Mouse (Mus musculus) limb, embryonic 14.5 days (tissue): Measurements from ENCODE around the gene Trpd52l3. TPM values are rescaled to one million over a fixed set of nuclear protein-coding genes. Genes with fewer than 3 reads are reported as not detected.

Experiments used
- ATAC-seq: fragments of 200-750 bp; cut with Nextera tagmentation; 2 replicates; pipeline ENCODE4 v1.8.0; 2017; ENCODE audit warnings: low read depth, moderate number of reproducible peaks, moderate TSS enrichment; ENCODE audit not compliant: low FRiP score
- DNase-seq: peaks from one replicate; pipeline ENCODE4 v3.0.0-alpha.2; 2015; ENCODE audit warnings: low spot score
- H3K27ac ChIP-seq: fragments of 300-500 bp; sonication (generic); replicated peaks from 2 replicates; pipeline ENCODE4 v1.5.1; 2014; ENCODE audit warnings: low read depth, mild to moderate bottlenecking, low read length, moderate library complexity, mixed read lengths
- H3K27me3 ChIP-seq: fragments of 300-500 bp; sonication (generic); 2 replicates; pipeline ENCODE4 v1.6.1; 2014; ENCODE audit warnings: low read length, mixed read lengths; ENCODE audit not compliant: control insufficient read depth, insufficient read depth
- H3K36me3 ChIP-seq: fragments of 300-500 bp; sonication (generic); 2 replicates; pipeline ENCODE4 v1.6.1; 2014; ENCODE audit warnings: mild to moderate bottlenecking, low read length, moderate library complexity, mixed read lengths; ENCODE audit not compliant: control insufficient read depth, insufficient read depth
- H3K4me1 ChIP-seq: fragments of 300-500 bp; sonication (generic); 2 replicates; pipeline ENCODE4 v1.6.1; 2014; ENCODE audit warnings: antibody characterized with exemption, low read length, mixed read lengths; ENCODE audit not compliant: control insufficient read depth, insufficient read depth
- H3K4me2 ChIP-seq: fragments of 300-500 bp; sonication (generic); replicated peaks from 2 replicates; pipeline ENCODE4 v1.6.1; 2014; ENCODE audit warnings: low read depth, mild to moderate bottlenecking, low read length, moderate library complexity; ENCODE audit not compliant: severe bottlenecking
- H3K4me3 ChIP-seq: fragments of 300-500 bp; sonication (generic); replicated peaks from 2 replicates; pipeline ENCODE4 v1.5.1; 2014; ENCODE audit warnings: low read length
- H3K9ac ChIP-seq: fragments of 300-500 bp; sonication (generic); 2 replicates; pipeline ENCODE4 v1.6.1; 2014; ENCODE audit warnings: mild to moderate bottlenecking, low read depth, low read length, moderate library complexity; ENCODE audit not compliant: severe bottlenecking
- H3K9me3 ChIP-seq: fragments of 300-500 bp; sonication (generic); 2 replicates; pipeline ENCODE4 v1.6.1; 2016; ENCODE audit warnings: low read length; ENCODE audit not compliant: control insufficient read depth
- POLR2A ChIP-seq: fragments of 200-500 bp; IDR thresholded peaks from 2 replicates; pipeline ENCODE4 v1.8.0; 2012; ENCODE audit warnings: inconsistent platforms, mild to moderate bottlenecking, moderate library complexity, borderline replicate concordance; ENCODE audit not compliant: insufficient read depth, insufficient read length; ENCODE audit errors: extremely low read depth
- WGBS: fragments of 180-500 bp; shearing (Covaris S2); extraction: QIAGEN DNeasy Blood & Tissue Kit; methylation state at CpG from one replicate; pipeline ENCODE4 v1.1.7; 2014; 5-methylcytosine and 5-hydroxymethylcytosine counted together
- polyA plus RNA-seq, 2 experiments: library from polyadenylated mRNA; depleted of rRNA in 1 of 2; stranded (reverse) in 1 of 2; unstranded in 1 of 2; fragments of >200 nt; fragmentation: Nextera tagmentation in 1 of 2; extraction: Ambion mirVana in 1 of 2; gene quantifications; 2 replicates each; pipeline versions ENCODE4 v1.2.1 to v1.2.3; 2012 to 2014

Trpd52l3 gene
- polyA plus RNA-seq, 2 experiments = not detected

GRCm38 (mm10) chr19:29967960-29968359 is 35.6 kb upstream of the Trpd52l3 start:
- no peaks in the 10 kb centered on the region for H3K4me1 ChIP-seq
- no peaks in the 10 kb centered on the region for H3K36me3 ChIP-seq
- no peak overlapping the region for H3K4me3 ChIP-seq
- no peaks in the 10 kb centered on the region for H3K27me3 ChIP-seq
- H3K9me3 ChIP-seq = peaks cover 10% of the 10 kb centered on the region
- H3K27ac ChIP-seq = no peak overlapping the region
- H3K9ac ChIP-seq = no peak overlapping the region
- WGBS = 78% methylated on average over 3 of the region's 3 CpGs
- ATAC-seq (no peak), DNase-seq (no peak)
- no peak for TF ChIP-seq POLR2A
- no peak overlapping the region for H3K4me2 ChIP-seq

- TF ChIP-seq POLR2A = no peak
- no peaks in the 10 kb centered on the region for H3K4me1 ChIP-seq
- H3K27me3 ChIP-seq = no peaks in the 10 kb centered on the region
- DNase-seq (no peak), ATAC-seq (no peak)
- WGBS = 68% methylated on average over 5 of the region's 5 CpGs
- H3K27ac ChIP-seq = no peak overlapping the region
- no peaks in the 10 kb centered on the region for H3K36me3 ChIP-seq
- no peak overlapping the region for H3K4me2 ChIP-seq
- H3K4me3 ChIP-seq = no peak overlapping the region
- no peaks in the 10 kb centered on the region for H3K9me3 ChIP-seq
- no peak overlapping the region for H3K9ac ChIP-seq
These were observed 30.2 kb upstream of the Trpd52l3 start for GRCm38 (mm10) chr19:29973396-29973795.

- DNase-seq (peak; percentile 77), ATAC-seq (no peak)
- Histone ChIP-seq H3K27me3 (no peaks in the 10 kb centered on the region), H3K4me2 (no peak overlapping the region), H3K9me3 (no peaks in the 10 kb centered on the region), H3K9ac (no peak overlapping the region), H3K4me1 (no peaks in the 10 kb centered on the region), H3K27ac (no peak overlapping the region), H3K36me3 (no peaks in the 10 kb centered on the region), H3K4me3 (no peak overlapping the region)
- WGBS = 63% methylated on average over 2 of the region's 2 CpGs
- no peak for TF ChIP-seq POLR2A
These were observed 24.7 kb upstream of the Trpd52l3 start for GRCm38 (mm10) chr19:29978847-29979246.

GRCm38 (mm10) chr19:29979452-29980089 is 24.0 kb upstream of the Trpd52l3 start:
- Histone ChIP-seq H3K27ac (no peak overlapping the region), H3K27me3 (no peaks in the 10 kb centered on the region), H3K4me2 (no peak overlapping the region), H3K4me1 (no peaks in the 10 kb centered on the region), H3K9me3 (no peaks in the 10 kb centered on the region), H3K4me3 (no peak overlapping the region), H3K9ac (no peak overlapping the region), H3K36me3 (no peaks in the 10 kb centered on the region)
- no peak for TF ChIP-seq POLR2A
- 70% methylated on average over 8 of the region's 8 CpGs for WGBS
- no peak for DNase-seq
- ATAC-seq = no peak

GRCm38 (mm10) chr19:29984208-29985005 is 19.2 kb upstream of the Trpd52l3 start:
- DNase-seq (no peak), ATAC-seq (no peak)
- no peak overlapping the region for H3K27ac ChIP-seq
- no peak overlapping the region for H3K4me3 ChIP-seq
- no peak for TF ChIP-seq POLR2A
- H3K4me2 ChIP-seq = no peak overlapping the region
- H3K4me1 ChIP-seq = no peaks in the 10 kb centered on the region
- WGBS = 71% methylated on average over 16 of the region's 16 CpGs
- no peaks in the 10 kb centered on the region for H3K36me3 ChIP-seq
- H3K9ac ChIP-seq = no peak overlapping the region
- no peaks in the 10 kb centered on the region for H3K27me3 ChIP-seq
- H3K9me3 ChIP-seq = no peaks in the 10 kb centered on the region
